In the genomic region with DNA sequence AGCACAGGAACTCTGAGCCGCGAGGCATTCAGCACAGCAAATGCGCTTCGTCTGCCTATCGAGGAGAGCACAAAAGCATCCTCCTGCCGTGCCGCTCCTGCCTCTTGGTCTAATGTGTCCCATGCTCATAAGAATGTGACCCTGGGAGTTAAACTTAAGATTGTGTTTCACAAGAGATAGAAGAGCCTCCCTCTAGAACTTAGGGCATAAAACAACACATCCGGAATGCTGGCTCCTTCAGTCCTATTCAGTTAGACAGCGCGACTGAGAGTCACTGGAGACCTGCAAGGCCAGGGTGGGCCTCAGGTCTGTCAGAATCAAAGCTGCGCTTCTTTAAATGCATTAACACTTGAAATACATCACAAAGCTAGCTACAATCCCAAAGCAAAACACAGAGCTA, we compare ENCODE assay signal across 26 mouse cellular contexts. TPM values are rescaled to one million over a fixed set of nuclear protein-coding genes. Genes with fewer than 3 reads are reported as not detected.
A peak's percentile ranks its signal among the peaks of the same experiment; 100 is the strongest.
DNase-seq lines count a peak whose midpoint lies in the region; ATAC-seq and TF ChIP-seq lines count a peak whose summit lies in the region.
"Had no signal": no experiment of that assay in that cellular context is flagged by ENCODE, and none has a peak within 500 bp of the region (broad histone marks: within the 10 kb centered on the region; RNA-seq: fewer than 3 reads in every experiment).

No protein-coding gene starts in this region.

- H3K27me3 ChIP-seq in kidney, embryonic 15.5 days = no peaks in the 10 kb centered on the region
- H3K27me3 ChIP-seq in kidney, adult 2 months (replicated peaks; ENCODE audit: control insufficient read depth, insufficient read depth, low read length) = no peaks in the 10 kb centered on the region
- H3K27me3 ChIP-seq in liver, embryonic 12.5 days (replicated peaks) = no peaks in the 10 kb centered on the region
- H3K27me3 ChIP-seq in liver, postnatal 0 days (ENCODE audit: insufficient read depth, low read length) = no peaks in the 10 kb centered on the region
- H3K27me3 ChIP-seq: embryonic facial prominence, embryonic 13.5 days; forebrain, embryonic 12.5 days; forebrain, embryonic 15.5 days; heart, embryonic 13.5 days; hindbrain, embryonic 12.5 days; hindbrain, embryonic 15.5 days had no signal

- TF ChIP-seq POLR2A in kidney, adult 2 months (IDR thresholded peaks at IDR 0.05; ENCODE audit: low read depth, low read length) = no peak

- DNase-seq in kidney, adult 2 months = no peak
- DNase-seq in liver, postnatal 0 days = no peak
- DNase-seq in ZHBTc4 (ENCODE audit: low read depth, low spot score) = peak; percentile 23
- no peak for DNase-seq in right cerebral cortex, adult 18-20 months
- DNase-seq: adrenal gland, adult 8-10 months; adrenal gland, postnatal 25 days; cerebellum, adult 11-12 months; cerebellum, adult 8-10 months; cerebellum, postnatal 10 days; cerebellum, postnatal 36 days; embryo, embryonic 11 days; gastrocnemius, postnatal 25 days; heart, adult 2 months had no signal

- ATAC-seq in kidney, embryonic 15.5 days (replicated peaks; ENCODE audit: low FRiP score) = peak; percentile 54; the same call in 1 of the 2 replicates
- no peak for ATAC-seq in liver, embryonic 12.5 days
- no peak for ATAC-seq in liver, postnatal 0 days
- ATAC-seq: activated CD4-positive, CD25-positive, alpha-beta regulatory T cell, adult 4 months; CD4-positive, CD25-positive, alpha-beta regulatory T cell, adult 4 months; forebrain, embryonic 15.5 days had no signal

- TF ChIP-seq CTCF in kidney, adult 2 months (conservative IDR thresholded peaks at IDR 0.05; ENCODE audit: insufficient read depth, insufficient read length, low read depth, low read length) = no peak
- no peak for TF ChIP-seq CTCF in liver, postnatal 0 days (IDR thresholded peaks at IDR 0.05; ENCODE audit: low read depth)

- no peaks in the 10 kb centered on the region; the same call in 1 of the 2 replicates for H3K4me1 ChIP-seq in kidney, embryonic 15.5 days
- H3K4me1 ChIP-seq in kidney, adult 2 months (ENCODE audit: control insufficient read depth, insufficient read depth, low read length) = no peaks in the 10 kb centered on the region
- peaks cover 35% of the 10 kb centered on the region for H3K4me1 ChIP-seq in liver, embryonic 12.5 days
- peaks cover 2% of the 10 kb centered on the region; the same call in 1 of the 2 replicates for H3K4me1 ChIP-seq in liver, postnatal 0 days (ENCODE audit: insufficient read depth)
- H3K4me1 ChIP-seq: embryonic facial prominence, embryonic 10.5 days; embryonic facial prominence, embryonic 13.5 days; forebrain, embryonic 12.5 days; hindbrain, embryonic 12.5 days; hindbrain, embryonic 15.5 days had no signal

- H3K36me3 ChIP-seq in kidney, embryonic 15.5 days = peaks cover 44% of the 10 kb centered on the region
- no peaks in the 10 kb centered on the region for H3K36me3 ChIP-seq in kidney, adult 2 months (ENCODE audit: control insufficient read depth, insufficient read depth, low read length)
- H3K36me3 ChIP-seq in liver, embryonic 12.5 days = peaks cover 91% of the 10 kb centered on the region
- H3K36me3 ChIP-seq in liver, postnatal 0 days (replicated peaks; ENCODE audit: insufficient read depth, low read length) = peaks cover 27% of the 10 kb centered on the region
- H3K36me3 ChIP-seq: hindbrain, embryonic 15.5 days had no signal

- H3K9ac ChIP-seq in kidney, embryonic 15.5 days = no peak overlapping the region
- H3K9ac ChIP-seq in liver, embryonic 12.5 days = no peak overlapping the region
- H3K9ac ChIP-seq in liver, postnatal 0 days (replicated peaks) = no peak overlapping the region
- H3K9ac ChIP-seq: embryonic facial prominence, embryonic 13.5 days; forebrain, embryonic 12.5 days; forebrain, embryonic 15.5 days; heart, embryonic 13.5 days; hindbrain, embryonic 12.5 days; hindbrain, embryonic 15.5 days had no signal

- no peak overlapping the region for H3K4me3 ChIP-seq in kidney, embryonic 15.5 days (replicated peaks)
- H3K4me3 ChIP-seq in kidney, adult 2 months (ENCODE audit: insufficient read depth, low read depth, low read length) = no peak overlapping the region
- H3K4me3 ChIP-seq in liver, embryonic 12.5 days = no peak overlapping the region
- H3K4me3 ChIP-seq in liver, postnatal 0 days (ENCODE audit: low read depth, low read length) = no peak overlapping the region
- H3K4me3 ChIP-seq: embryonic facial prominence, embryonic 10.5 days; embryonic facial prominence, embryonic 13.5 days; erythroblast, embryonic 14.5 days; forebrain, embryonic 12.5 days; forebrain, embryonic 15.5 days; heart, adult 2 months; heart, embryonic 10.5 days; heart, embryonic 13.5 days; hindbrain, embryonic 12.5 days; hindbrain, embryonic 15.5 days had no signal

- H3K4me2 ChIP-seq in kidney, embryonic 15.5 days = no peak overlapping the region
- H3K4me2 ChIP-seq in liver, embryonic 12.5 days = no peak overlapping the region
- H3K4me2 ChIP-seq in liver, postnatal 0 days (ENCODE audit: low read depth, low read length) = no peak overlapping the region
- H3K4me2 ChIP-seq: embryonic facial prominence, embryonic 13.5 days; forebrain, embryonic 12.5 days; forebrain, embryonic 15.5 days; heart, embryonic 13.5 days; hindbrain, embryonic 12.5 days; hindbrain, embryonic 15.5 days had no signal

- no peaks in the 10 kb centered on the region for H3K9me3 ChIP-seq in kidney, embryonic 15.5 days (replicated peaks)
- no peaks in the 10 kb centered on the region for H3K9me3 ChIP-seq in liver, embryonic 12.5 days (replicated peaks)
- H3K9me3 ChIP-seq in liver, postnatal 0 days (ENCODE audit: low read length) = no peaks in the 10 kb centered on the region
- H3K9me3 ChIP-seq: embryonic facial prominence, embryonic 10.5 days; embryonic facial prominence, embryonic 13.5 days; forebrain, embryonic 12.5 days; forebrain, embryonic 15.5 days; heart, embryonic 10.5 days; heart, embryonic 13.5 days; hindbrain, embryonic 12.5 days; hindbrain, embryonic 15.5 days had no signal

- WGBS in kidney, embryonic 15.5 days = 72% methylated on average over 11 of the region's 11 CpGs
- WGBS in kidney, adult 2 months = 75% methylated on average over 11 of the region's 11 CpGs
- 90% methylated on average over 11 of the region's 11 CpGs for WGBS in liver, embryonic 12.5 days (ENCODE audit: insufficient replicate concordance)
- 95% methylated on average over 11 of the region's 11 CpGs for WGBS in liver, postnatal 0 days (ENCODE audit: insufficient replicate concordance)

- no peak for TF ChIP-seq EP300 in liver, postnatal 0 days (IDR thresholded peaks at IDR 0.05; ENCODE audit: low read depth)

- no peak overlapping the region; the same call in 1 of the 2 replicates for H3K27ac ChIP-seq in kidney, embryonic 15.5 days
- no peak overlapping the region for H3K27ac ChIP-seq in kidney, adult 2 months (ENCODE audit: insufficient read depth, low read depth, low read length)
- H3K27ac ChIP-seq in liver, embryonic 12.5 days = 0 out of 2 replicates have a peak overlapping the region, but pooled peaks have one; percentile 0
- no peak overlapping the region for H3K27ac ChIP-seq in liver, postnatal 0 days (ENCODE audit: low read depth)
- H3K27ac ChIP-seq: embryonic facial prominence, embryonic 10.5 days; embryonic facial prominence, embryonic 13.5 days; forebrain, embryonic 12.5 days; forebrain, embryonic 15.5 days; heart, adult 2 months; heart, embryonic 10.5 days; heart, embryonic 13.5 days; hindbrain, embryonic 12.5 days; hindbrain, embryonic 15.5 days had no signal

RNA-seq across cellular contexts. Expression of gene Prim2, which starts 18.7 kb away (rescaled TPM):
- polyA plus RNA-seq in kidney, embryonic 15.5 days (2015; fragmentation: Nextera tagmentation; extraction: Ambion mirVana) = 37.1 and 39.1 TPM in 2 replicates
- 2.9 and 3.0 TPM in 2 replicates for polyA plus RNA-seq in kidney, adult 2 months (2012; rRNA removed)
- 49.2 and 50.0 TPM in 2 replicates for polyA plus RNA-seq in liver, embryonic 12.5 days (2016; fragmentation: Nextera tagmentation; extraction: Ambion mirVana)
- 14.1 and 15.7 TPM in 2 replicates for polyA plus RNA-seq in liver, postnatal 0 days (2015; fragmentation: Nextera tagmentation; extraction: Ambion mirVana)
